Mouse (Mus musculus): ENCODE measurements around the gene Dop1b.
"Not testable (repeated sequence)": the region's sequence is repeated elsewhere in the genome, so short reads cannot be mapped to it uniquely, and the experiment has no call there.

Dop1b gene

DNA sequence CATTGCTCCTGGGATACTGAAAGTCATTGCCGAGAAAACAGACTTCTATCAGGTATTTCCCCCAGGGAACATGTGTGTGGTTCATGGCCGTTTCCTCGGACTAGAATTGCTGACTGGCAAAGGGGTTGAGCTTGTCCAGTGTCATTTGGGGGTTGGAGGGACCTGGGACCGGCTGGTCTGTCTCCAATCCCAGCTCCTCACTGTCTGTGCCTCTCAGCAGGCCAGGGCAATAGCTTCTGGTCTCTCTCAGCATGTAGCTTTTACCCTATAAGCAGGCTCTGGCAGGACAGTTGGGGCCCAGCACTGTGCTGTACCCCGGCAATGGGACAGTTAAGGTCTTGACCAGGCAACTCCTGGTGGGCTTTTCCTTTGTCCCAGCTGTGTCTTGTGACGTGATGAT, 51.7 kb downstream of the Dop1b start:
- DNase-seq, result no peak

DNA sequence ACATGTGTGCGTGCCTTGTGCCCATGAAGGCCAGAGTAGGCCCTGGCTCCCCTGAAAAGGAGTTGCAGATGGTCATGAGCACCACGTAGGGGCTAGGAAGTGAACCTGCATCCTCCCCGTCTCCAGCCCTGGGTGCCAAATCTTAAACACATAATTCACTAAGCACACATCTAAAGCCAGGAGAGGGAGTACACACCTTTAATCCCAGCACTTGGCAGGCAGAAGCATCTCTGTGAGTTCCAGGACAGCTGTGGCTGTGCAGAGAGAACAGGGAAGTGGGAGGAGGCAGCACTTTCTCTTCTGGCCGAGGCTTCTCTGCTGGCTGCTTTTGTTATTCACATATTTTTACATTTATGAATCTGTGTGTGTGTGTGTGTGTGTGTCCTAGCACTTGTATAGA, 52.9 kb downstream of the Dop1b start:
- DNase-seq, result no peak

DNA sequence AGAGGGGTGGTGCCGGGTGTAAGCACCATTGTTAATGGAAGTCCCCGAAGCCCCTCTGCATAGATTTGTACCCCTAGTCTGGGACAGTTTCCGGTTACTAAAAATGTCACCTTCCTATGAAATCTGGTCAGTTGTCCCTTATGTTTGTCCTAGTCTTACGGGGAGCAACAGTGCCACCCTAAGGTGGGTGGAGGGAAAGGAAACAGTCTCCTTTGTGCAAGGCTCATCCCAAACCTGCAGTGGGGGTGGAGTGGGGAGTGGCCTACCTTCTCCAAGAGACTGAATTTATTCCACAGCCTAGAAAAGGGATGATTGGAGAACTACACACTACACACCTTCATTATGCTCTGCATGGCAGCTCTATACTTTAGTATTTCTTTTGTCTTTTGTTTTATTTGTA, 55.3 kb downstream of the Dop1b start:
- peak; percentile 67 for DNase-seq

DNA sequence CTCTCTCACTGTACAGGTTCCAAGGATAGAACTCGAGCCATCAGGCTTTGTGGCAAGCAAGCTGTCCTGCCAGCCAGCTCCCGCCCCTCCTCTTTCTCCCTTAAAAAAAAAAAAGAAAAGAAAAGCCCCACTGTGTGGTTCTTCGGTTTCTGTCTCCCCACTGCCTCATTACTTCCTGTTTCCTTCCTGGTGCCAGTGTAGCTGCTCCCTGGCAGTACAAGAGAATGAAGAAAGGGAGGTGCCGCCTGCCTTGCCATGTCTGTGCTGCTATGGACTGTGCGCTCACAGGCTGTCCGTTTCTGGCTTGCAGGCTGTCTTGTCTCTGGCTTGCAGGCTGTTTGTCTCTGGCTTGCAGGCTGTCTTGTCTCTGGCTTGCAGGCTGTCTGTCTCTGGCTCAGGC, 55.8 kb downstream of the Dop1b start:
- DNase-seq, result no peak

DNA sequence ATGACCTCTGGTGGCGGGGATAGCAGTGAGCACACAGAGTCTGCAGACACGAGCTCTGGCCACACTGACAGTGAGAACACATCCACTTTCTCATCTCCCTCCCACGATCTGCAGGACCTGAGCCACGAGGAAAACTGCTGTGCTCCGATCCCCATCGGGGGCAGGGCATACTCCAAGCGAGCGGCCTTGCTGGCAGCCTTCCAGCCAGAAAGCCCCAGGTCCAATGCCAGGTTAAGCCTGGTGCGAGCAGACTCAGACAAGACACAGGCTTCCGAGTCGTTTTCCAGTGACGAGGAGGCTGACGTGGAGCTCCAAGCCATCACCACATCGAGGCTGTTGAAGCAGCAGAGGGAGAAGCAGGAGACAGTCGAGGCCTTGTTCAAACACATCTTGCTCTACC, 57.9 kb downstream of the Dop1b start:
- no peak for DNase-seq

DNA sequence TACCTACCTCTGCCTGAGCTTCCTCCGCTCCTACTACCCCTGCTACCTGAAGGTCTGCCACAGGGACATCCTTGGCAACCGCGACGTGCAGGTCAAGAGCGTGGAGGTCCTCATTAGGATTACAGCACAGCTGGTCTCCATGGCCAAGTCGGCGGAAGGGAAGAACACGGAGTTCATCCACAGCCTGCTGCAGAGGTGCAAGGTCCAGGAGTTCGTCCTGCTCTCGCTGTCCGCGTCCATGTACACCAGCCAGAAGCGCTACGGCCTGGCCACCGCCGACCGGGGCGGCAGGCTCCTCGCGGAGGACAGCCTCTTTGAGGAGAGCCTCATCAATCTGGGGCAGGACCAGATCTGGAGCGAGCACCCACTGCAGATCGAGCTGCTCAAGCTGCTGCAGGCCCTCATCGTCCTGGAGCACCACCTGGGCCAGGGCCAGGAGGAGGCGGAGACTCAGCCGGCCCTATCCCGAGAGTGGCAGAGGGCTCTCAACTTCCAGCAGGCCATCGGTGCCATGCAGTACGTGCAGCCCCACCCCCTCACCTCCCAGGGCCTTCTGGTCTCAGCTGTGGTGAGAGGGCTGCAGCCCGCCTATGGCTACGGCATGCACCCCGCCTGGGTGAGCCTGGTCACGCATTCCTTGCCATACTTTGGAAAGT, 58.7 kb downstream of the Dop1b start:
- DNase-seq, result no peak

DNA sequence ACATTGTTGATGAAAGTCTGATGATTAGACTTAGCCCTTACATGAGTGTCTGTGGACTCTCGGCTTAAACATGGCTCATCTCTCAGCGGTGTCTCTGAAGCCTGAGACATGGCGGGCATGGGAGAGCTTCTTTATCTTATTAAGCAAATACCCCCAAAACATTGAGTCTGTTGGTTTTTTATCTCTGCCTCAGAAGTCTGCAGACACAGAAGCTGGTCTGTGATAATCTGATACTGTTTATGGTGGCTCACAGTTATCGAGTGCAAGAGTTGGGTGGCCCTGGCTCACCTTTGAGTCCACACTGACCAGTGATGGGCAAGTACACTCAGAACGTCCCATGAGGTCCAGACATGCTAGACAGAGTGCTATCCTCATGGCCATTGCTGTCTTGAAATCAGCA, 63.0 kb downstream of the Dop1b start:
- DNase-seq, result no peak

DNA sequence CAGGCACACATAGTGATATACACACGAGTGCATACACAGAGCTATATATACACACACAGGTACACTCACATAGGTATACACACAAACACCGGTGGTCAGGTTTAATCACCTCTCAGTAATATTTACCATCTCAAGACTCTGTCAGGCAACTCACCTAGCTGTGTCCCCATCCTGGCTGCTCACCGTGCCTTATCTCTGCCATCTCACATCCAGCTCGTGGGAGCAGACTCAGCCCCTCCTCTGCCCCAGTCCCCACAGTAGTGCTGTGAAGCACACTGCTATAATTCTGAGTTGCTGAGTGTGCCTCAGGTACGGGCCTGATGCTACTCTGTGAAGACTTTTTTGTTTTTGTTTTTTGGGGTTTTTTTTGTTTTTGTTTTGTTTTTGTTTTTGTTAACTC, 64.8 kb downstream of the Dop1b start:
- DNase-seq, result no peak

DNA sequence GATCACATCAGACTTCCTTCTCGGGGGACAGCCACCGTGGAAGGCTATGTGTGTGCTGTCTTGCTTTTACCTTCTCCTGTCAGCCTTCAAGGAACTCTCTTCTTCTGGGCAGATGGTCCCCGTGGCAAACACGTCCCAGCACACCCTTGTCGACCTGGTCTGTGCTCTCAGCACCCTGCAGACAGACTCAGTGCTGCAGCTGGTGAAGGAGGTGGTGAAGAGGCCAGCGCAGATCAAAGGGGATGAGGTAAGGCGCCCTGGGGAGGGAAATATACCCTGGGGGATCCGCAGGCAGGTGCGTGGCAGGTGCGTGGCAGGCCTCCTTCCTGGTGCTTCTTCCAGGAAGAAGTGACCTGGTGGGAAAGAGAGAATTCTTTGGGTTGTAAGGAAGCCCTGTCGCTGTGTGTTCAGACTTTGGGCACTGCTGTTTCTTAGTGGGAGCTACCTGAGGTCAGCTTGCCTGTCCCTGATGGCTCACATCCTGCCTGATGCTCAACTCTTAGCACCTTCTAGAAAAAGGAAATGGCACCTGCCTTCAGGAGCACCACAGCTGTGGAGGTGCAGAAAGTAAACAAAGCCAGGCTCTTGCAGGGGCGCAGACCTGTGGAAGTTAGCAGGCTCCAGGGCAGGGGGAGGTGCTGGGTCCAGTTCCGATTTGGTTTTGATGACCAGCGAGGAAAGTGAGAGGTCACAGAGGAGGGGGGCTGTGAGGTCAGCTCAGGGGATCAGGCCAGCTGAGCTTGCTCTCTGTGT, 65.7 kb downstream of the Dop1b start:
- DNase-seq, result no peak

DNA sequence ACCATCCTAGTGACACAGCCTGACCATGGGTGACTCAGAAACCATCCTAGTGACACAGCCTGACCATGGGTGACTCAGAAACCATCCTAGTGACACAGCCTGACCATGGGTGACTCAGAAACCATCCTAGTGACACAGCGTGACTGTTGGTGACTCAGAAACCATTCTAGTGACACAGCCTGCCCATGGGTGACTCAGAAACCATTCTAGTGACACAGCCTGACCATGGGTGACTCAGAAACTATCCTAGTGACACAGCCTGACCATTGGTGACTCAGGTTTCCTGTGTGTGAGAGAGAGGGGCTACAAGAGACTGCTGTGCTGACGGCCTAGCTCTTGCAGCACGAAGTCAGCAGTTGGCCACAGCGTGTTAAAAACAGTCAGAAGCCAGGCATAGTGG, 66.7 kb downstream of the Dop1b start:
- DNase-seq, result not testable (repeated sequence)

DNA sequence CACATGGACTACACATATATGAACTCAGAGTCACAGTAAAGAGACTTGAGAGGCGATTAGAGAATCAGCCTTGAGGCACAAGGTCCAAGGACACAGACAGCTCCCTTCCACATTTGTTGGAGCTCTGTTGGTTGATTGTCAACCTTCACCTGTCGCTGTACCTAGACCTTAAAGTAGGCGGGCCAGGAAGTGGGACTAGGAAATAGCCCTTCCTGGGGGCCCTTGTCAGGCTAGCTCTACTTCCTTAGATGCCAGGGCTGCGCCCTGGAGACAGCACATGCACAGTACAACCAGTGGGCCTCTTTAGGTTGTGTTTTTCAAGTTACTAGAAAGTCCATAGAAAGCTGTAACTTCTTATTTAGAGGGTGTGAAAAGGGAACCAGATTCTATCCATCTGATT, 67.8 kb downstream of the Dop1b start:
- DNase-seq, result no peak

DNA sequence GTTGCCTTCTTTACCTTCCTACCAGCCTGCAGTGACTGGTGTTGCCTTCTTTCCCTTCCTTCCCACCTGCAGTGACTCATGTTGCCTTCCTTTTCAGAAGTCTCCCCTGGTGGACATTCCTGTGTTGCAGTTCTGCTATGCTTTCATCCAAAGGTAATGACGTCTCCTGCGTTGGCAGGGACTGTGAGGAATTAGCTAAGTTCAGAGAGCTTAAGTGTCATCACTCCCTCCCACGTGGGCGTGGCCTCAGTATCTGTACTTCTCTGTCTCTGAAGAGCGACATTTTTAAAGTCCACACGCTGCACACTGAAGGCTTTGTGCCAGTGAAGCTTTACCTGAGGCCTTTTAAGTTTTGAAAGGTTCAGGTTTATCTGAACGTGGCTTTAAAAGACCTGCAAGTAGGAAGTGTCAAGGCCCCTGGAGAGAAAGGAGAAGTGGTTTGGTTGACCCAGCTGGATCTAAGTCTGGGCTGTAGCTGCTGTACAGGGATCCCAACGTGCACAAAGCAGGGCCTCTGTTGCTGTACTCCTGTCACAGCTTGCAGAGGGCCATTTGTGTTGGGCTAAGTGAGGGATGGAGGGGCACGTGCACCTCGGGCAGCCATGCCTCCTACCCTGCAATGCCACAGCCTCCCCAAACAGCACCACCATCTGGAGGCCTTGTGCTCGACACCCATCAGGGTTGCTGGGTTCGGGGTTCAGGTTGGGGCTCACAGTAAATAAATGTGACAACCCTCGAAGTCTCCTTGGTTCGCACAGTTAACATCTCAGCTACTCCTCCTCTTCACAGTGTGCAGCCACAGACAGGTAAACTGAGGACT, 69.2 kb downstream of the Dop1b start:
- DNase-seq, result no peak

DNA sequence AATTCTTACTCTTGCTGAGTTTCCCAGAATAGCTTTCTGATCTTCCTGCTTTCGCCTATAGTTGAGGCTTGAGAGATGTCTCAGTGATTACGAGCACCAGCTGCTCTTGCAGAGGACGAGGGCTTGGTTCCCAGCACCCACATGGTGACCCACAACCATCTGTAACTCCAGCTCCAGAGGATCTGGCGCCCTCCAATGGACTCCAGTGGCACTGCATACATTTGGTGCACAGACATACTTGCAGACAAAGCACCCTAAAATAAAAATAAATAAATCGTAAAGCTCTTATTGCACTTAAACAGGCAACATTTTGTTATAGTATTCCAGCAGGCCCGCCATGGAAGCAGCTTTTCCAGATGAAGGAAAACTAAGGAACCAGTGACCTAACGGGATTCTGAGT, 72.5 kb downstream of the Dop1b start:
- DNase-seq, result no peak

DNA sequence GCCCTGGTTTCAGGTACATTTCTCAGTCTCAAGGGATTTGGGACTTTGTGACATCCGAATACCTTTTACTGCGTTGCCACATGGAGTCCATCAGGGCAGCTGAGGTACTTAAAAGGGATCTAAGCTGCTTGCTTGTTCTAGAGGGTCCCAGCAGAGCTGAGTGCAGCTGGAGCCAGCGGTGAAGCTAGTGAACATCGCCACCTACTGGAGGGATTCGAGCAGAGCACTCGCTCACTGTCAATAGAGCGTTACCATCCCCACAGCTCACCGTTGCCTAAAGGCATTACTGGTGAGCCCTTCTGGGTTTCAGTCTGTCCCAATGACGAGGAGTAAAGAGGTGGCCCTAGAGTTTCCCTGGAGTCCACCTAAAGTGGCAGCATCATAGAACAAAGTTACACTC, 74.1 kb downstream of the Dop1b start:
- DNase-seq, result peak; percentile 45

DNA sequence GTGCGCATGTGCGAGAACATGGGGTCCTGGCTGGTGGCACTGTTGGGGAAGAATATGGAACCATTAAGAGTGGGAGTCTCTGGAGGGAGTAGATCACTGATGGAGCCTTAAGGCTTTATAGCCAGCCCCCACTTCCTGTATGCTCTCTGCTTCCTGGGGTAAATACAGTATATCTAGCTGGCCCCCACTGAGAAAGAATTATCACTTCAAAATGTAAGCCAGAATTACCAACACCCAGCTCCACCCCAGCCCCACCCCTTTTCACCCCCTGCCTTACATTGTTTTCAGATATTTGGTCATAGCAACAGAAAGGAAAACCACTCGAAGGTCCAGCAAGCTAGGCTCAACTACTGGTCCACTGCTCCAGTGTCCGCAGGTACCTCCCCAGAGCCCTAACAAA, 76.7 kb downstream of the Dop1b start:
- DNase-seq, result no peak

DNA sequence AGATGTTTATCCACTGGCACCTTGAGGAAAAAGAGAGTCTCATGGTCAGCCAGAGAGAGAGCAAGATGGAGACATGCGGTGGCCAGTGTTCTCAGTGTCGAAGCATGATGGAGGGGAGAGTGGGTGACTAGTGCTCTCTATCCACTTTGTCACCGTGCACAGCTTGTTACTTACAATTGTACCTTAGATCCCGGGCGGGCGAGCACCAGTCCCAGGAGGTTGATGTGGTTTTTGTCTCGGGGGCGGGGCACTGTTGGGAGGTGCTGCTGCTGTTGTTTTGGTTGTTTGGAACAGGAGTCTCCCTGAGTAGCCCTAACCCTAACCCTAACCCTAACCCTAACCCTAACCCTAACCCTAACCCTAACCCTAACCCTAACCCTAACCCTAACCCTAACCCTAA, 77.2 kb downstream of the Dop1b start:
- no peak for DNase-seq

DNA sequence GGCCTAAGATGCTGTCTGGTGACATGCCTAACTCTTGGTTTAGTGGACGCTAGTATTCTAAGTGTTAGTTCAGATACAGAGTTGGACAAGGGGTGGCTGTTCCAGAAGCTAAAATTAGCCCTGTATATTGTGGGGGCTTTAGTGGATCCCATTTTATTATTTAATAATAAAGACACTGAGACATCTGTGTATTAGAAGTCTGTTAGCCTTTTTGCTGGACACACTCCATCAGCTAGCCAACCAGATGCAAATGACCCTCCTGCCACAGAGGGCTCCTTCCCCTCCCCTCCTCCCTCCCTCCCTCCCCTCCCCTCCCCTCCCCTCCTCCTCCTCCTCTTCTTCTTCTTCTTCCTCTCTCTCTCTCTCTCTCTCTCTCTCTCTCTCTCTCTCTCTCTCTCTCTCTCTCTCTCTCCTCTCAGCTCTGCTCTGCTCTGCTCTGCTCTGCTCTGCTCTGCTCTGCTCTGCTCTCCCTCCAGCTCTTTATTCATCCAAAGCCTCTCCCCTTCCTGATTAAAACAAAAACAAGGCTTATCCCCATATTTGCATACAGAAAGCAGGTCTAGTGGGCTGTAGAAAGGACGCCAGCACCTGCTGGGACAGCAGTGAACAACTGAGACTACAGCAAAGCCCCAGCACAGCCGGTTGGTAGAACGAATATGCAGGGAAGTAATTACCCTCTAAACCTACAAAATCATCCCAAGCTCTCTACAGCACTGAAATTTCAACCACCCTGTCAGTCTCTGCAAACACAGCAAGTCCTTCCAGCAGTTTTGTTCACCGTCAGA, 78.5 kb downstream of the Dop1b start:
- no peak for DNase-seq

DNA sequence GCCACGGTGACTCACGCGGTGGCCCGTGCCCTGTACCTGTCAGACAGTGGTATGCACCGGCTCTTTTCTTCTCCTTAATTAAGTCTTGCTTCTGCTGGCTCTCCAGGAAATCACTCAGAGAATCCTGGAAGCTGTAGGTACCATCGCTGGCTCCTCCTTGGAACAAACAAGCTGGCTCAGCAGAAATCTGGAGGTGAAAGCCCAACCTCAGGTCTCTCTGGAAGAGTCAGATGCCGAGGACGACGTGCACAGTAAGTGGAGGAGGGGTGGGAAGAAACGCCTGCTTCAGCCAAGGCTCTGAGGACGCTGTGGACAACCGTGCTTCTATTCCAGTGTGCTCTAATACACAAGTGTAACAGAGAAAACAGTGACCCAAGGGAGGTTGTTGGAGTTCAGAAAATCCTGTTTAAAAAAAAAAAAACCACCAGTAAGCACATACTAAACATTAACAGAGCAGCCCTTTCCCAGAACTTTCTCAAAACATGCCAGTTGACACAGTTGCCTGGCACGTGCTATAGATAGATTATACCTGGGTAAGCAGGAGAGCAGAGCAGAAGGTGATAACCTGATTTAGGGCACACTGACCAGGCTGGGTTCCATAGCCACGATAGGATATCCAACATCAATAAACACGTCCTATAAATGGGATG, 81.4 kb downstream of the Dop1b start:
- DNase-seq, result no peak

DNA sequence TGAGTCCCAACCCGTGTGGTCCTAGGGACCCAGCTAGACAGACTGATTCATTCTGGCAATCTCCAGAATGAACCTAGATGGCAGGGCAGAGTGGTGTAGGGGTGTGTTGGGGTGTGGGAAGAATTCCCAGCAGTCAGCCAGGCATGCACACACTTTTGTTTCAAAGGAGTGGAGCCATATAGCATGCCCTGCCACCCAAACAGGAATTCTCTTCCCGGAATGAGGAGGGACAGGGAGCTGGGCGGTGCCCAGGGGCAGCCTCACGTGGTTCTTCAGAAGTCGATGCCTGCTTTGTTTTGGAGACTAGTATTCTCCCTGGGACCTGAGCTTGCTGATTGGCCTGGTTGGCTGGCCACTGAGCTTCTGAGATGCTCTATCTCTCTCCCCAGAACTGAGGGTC, 83.1 kb downstream of the Dop1b start:
- DNase-seq, result no peak

DNA sequence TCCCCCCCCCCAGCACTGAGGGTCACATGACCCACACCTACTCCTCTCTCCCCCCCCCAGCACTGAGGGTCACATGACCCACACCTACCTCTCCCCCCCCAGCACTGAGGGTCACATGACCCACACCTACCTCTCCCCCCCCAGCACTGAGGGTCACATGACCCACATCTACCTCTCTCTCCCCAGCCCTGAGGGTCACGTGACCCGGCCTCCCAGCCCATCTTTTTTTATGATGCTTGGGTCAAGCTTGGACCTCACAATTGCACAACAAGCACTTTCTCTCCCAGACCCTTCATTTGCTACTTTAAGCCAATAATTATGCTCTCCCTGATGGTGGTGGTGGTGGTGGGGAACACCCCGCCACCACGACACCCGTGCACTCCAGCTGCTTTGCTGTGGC, 83.7 kb downstream of the Dop1b start:
- DNase-seq, result no peak

DNA sequence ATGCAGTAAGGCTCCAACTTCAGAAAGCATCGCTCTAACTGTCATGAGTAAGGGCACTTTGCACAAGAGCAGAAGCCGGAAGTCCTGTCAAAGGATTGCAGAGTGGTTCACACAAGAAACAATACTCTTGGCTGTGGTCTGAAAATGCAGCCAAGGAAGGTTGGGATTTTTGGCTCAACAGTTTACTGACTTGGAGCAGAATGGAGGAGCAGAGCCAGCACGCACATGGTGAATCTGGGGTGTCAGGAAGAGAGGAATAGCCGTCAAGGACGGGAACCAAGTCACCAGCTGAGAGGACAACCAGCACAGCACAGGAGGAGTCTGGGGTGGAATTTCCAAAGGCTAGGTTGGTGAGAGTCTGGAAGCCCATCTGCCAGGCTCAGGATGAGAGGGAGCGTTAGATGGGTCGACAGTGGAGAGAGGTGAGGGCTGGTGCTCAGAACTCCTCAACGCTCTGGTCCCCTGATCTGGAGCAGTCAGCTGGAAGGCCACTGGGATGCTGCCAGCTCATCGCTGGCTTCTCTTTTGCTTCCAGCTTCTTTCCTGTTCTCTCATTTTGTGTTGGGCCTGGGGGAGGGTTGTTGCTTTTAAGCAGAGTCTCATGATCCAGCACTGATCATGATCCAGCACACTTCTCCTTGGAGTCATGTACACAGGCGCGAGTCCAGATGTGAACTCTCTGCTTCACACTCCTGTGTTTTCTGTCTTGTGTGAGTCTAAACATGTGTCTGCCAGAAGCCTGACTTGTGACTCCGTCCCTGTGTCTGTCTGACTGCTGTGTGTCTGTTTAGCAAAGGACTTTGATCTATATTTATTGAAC, 85.5 kb downstream of the Dop1b start:
- DNase-seq, result peak; percentile 40

Data from cerebellum, adult 11 months (tissue).